ENCODE assay signal across 8 mouse cellular contexts in genomic region chr2:174075072-174075570, GRCm38 (mm10). TPM values are rescaled to one million over a fixed set of nuclear protein-coding genes. Genes with fewer than 3 reads are reported as not detected.
DNase-seq lines count a peak whose midpoint lies in the region; ATAC-seq and TF ChIP-seq lines count a peak whose summit lies in the region.

No protein-coding gene starts in this region.

- WGBS in hindbrain, embryonic 15.5 days = 2% methylated on average over 22 of the region's 22 CpGs
- WGBS in limb, embryonic 14.5 days = 1% methylated on average over 21 of the region's 22 CpGs
- WGBS in neural tube, embryonic 14.5 days = 2% methylated on average over 22 of the region's 22 CpGs

- TF ChIP-seq POLR2A in limb, embryonic 14.5 days (IDR thresholded peaks at IDR 0.05; ENCODE audit: borderline replicate concordance, extremely low read depth, insufficient read depth, insufficient read length) = no peak

- DNase-seq in adrenal gland, adult (ENCODE audit: inconsistent age in 2 of 2, low spot score in 1 of 2) = peak; percentile 40 to 62
- DNase-seq in adrenal gland, postnatal 4 days (ENCODE audit: low spot score in 2 of 2) = no peak
- peak; percentile 17 to 24 for DNase-seq in spleen, postnatal 10 days (ENCODE audit: low spot score in 2 of 2)
- DNase-seq in spleen, adult 12 weeks (ENCODE audit: low spot score) = no peak
- no peak for DNase-seq in limb, embryonic 14.5 days (ENCODE audit: low spot score)
- no peak for DNase-seq in retina, postnatal 1 day

- no peak for ATAC-seq in hindbrain, embryonic 15.5 days (ENCODE audit: low FRiP score, low read depth)
- no peak for ATAC-seq in limb, embryonic 14.5 days (ENCODE audit: low FRiP score, low read depth)
- peak; percentile 3; the same call in 1 of the 2 replicates for ATAC-seq in neural tube, embryonic 14.5 days (ENCODE audit: low read depth)

- H3K27ac ChIP-seq in hindbrain, embryonic 15.5 days (replicated peaks) = peak overlapping the region; percentile 85
- peak overlapping the region; percentile 98 for H3K27ac ChIP-seq in limb, embryonic 14.5 days (replicated peaks; ENCODE audit: low read depth, low read length)
- peak overlapping the region; percentile 45 for H3K27ac ChIP-seq in neural tube, embryonic 14.5 days (ENCODE audit: low read depth, low read length)

- H3K4me1 ChIP-seq in hindbrain, embryonic 15.5 days (replicated peaks) = peaks cover 38% of the 10 kb centered on the region
- peaks cover 30% of the 10 kb centered on the region for H3K4me1 ChIP-seq in limb, embryonic 14.5 days (ENCODE audit: control insufficient read depth, insufficient read depth, low read length)
- H3K4me1 ChIP-seq in neural tube, embryonic 14.5 days (ENCODE audit: control insufficient read depth, insufficient read depth, low read length) = peaks cover 30% of the 10 kb centered on the region

- H3K9ac ChIP-seq in hindbrain, embryonic 15.5 days = peak overlapping the region; percentile 54
- H3K9ac ChIP-seq in limb, embryonic 14.5 days (ENCODE audit: low read depth, low read length, severe bottlenecking) = peak overlapping the region; percentile 49
- peak overlapping the region; percentile 47 for H3K9ac ChIP-seq in neural tube, embryonic 14.5 days (replicated peaks; ENCODE audit: low read depth, low read length)

- H3K4me3 ChIP-seq in hindbrain, embryonic 15.5 days = peak overlapping the region; percentile 80
- H3K4me3 ChIP-seq in limb, embryonic 14.5 days (replicated peaks; ENCODE audit: low read length) = peak overlapping the region; percentile 70
- peak overlapping the region; percentile 61 for H3K4me3 ChIP-seq in neural tube, embryonic 14.5 days (ENCODE audit: low read depth, low read length)

- no peaks in the 10 kb centered on the region for H3K27me3 ChIP-seq in hindbrain, embryonic 15.5 days
- no peaks in the 10 kb centered on the region for H3K27me3 ChIP-seq in limb, embryonic 14.5 days (ENCODE audit: control insufficient read depth, insufficient read depth, low read length)
- H3K27me3 ChIP-seq in neural tube, embryonic 14.5 days (ENCODE audit: control insufficient read depth, insufficient read depth, low read length) = no peaks in the 10 kb centered on the region

- H3K9me3 ChIP-seq in hindbrain, embryonic 15.5 days = no peaks in the 10 kb centered on the region
- H3K9me3 ChIP-seq in limb, embryonic 14.5 days (ENCODE audit: control insufficient read depth, low read length) = no peaks in the 10 kb centered on the region
- no peaks in the 10 kb centered on the region for H3K9me3 ChIP-seq in neural tube, embryonic 14.5 days (ENCODE audit: control insufficient read depth, low read length)

- no peaks in the 10 kb centered on the region for H3K36me3 ChIP-seq in hindbrain, embryonic 15.5 days
- no peaks in the 10 kb centered on the region for H3K36me3 ChIP-seq in limb, embryonic 14.5 days (ENCODE audit: control insufficient read depth, insufficient read depth, low read length)
- H3K36me3 ChIP-seq in neural tube, embryonic 14.5 days (ENCODE audit: control insufficient read depth, insufficient read depth, low read length) = no peaks in the 10 kb centered on the region

- peak overlapping the region; percentile 87 for H3K4me2 ChIP-seq in hindbrain, embryonic 15.5 days
- peak overlapping the region; percentile 79 for H3K4me2 ChIP-seq in limb, embryonic 14.5 days (replicated peaks; ENCODE audit: low read depth, low read length, severe bottlenecking)
- peak overlapping the region; percentile 96 for H3K4me2 ChIP-seq in neural tube, embryonic 14.5 days (ENCODE audit: low read depth, low read length)

RNA-seq across cellular contexts. Expression of gene Stx16, which starts 1.0 kb away (rescaled TPM):
- total RNA-seq in adrenal gland, postnatal 4 days (2021) = 10 to 100 TPM; 42.0 to 54.8 TPM
- polyA plus RNA-seq in hindbrain, embryonic 15.5 days (2015; fragmentation: Nextera tagmentation; extraction: Ambion mirVana) = 10.7 and 12.2 TPM in 2 replicates
- polyA plus RNA-seq in limb, embryonic 14.5 days (2012; rRNA removed) = 67.7 and 67.8 TPM in 2 replicates
- polyA plus RNA-seq in limb, embryonic 14.5 days (2014; fragmentation: Nextera tagmentation; extraction: Ambion mirVana) = 10.9 and 11.3 TPM in 2 replicates
- polyA plus RNA-seq in neural tube, embryonic 14.5 days (2014; fragmentation: Nextera tagmentation; extraction: Ambion mirVana) = 8.4 and 9.0 TPM in 2 replicates

RNA-seq across cellular contexts. Expression of gene Npepl1, which starts 35.0 kb away (rescaled TPM):
- total RNA-seq in adrenal gland, postnatal 4 days (2021) = 10 to 100 TPM; 88.2 to 90.6 TPM
- 17.2 and 18.6 TPM in 2 replicates for polyA plus RNA-seq in hindbrain, embryonic 15.5 days (2015; fragmentation: Nextera tagmentation; extraction: Ambion mirVana)
- polyA plus RNA-seq in limb, embryonic 14.5 days (2012; rRNA removed) = 136 and 177 TPM in 2 replicates
- polyA plus RNA-seq in limb, embryonic 14.5 days (2014; fragmentation: Nextera tagmentation; extraction: Ambion mirVana) = 72.4 and 76.9 TPM in 2 replicates
- 7.7 and 13.2 TPM in 2 replicates for polyA plus RNA-seq in neural tube, embryonic 14.5 days (2014; fragmentation: Nextera tagmentation; extraction: Ambion mirVana)

Comparison
In these comparisons a context has a peak if more than half of its experiments do, and no peak if none do; other contexts are left out.
1. DNase-seq: peak in adrenal gland, adult (2 of 2) and spleen, postnatal 10 days (2 of 2); none in adrenal gland, postnatal 4 days (0 of 2), spleen, adult 12 weeks (single experiment), limb, embryonic 14.5 days (single experiment) and retina, postnatal 1 day (single experiment).
2. H3K27ac ChIP-seq: peak in every context shown above with its lines; median percentile 98 in limb, embryonic 14.5 days; 85 in hindbrain, embryonic 15.5 days; 45 in neural tube, embryonic 14.5 days.
3. Peak in every context shown above with its lines, with median percentiles within 50 percentile points of each other: H3K4me2 ChIP-seq, H3K4me3 ChIP-seq and H3K9ac ChIP-seq.